Mouse (Mus musculus): ENCODE results near the gene Flywch2. TPM values are rescaled to one million over a fixed set of nuclear protein-coding genes. Genes with fewer than 3 reads are reported as not detected.

Flywch2 gene
- polyA plus RNA-seq, 1 experiment from 2014 or later, result 41.3 TPM

- Histone ChIP-seq H3K4me3 (peak overlapping the region; percentile 54), H3K36me3 (replicated peaks) (no peaks in the 10 kb centered on the region), H3K9me3 (0 out of 2 replicates have a peak, but pooled peaks cover 8% of the 10 kb centered on the region), H3K27me3 (replicated peaks; ENCODE audit: low read depth, poor library complexity, severe bottlenecking) (peaks cover 90% of the 10 kb centered on the region), H3K4me1 (peaks cover 49% of the 10 kb centered on the region), H3K27ac (replicated peaks) (peak overlapping the region; percentile 20)
- DNase-seq (ENCODE audit: low spot score), result no peak
- WGBS, result 3% methylated on average over 14 of the region's 14 CpGs
Observed at GRCm38 (mm10) chr17:23744651-23745050, 41.2 kb downstream of the Flywch2 start.

DNA sequence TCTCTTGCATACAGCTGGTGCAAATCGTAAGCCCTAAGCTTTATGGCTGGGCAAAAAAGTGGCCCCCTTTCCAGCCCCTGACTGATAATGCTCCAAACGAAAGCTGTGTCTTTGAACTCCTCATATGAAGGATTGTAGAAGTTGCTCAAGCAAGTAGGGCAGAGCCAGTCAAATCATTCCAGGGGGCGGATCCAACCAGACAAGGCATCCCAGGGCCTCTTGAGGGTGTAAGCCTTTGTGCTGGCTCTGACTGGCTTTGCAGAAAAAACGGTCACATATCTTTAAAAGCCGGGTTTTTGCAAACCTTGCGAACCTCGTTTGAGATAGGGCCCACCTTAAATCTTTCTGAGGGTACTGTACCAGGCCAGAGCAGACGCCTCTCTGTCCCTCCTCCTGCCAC, 41.8 kb downstream of the Flywch2 start:
- peaks cover 50% of the 10 kb centered on the region for H3K4me1 ChIP-seq
- H3K36me3 ChIP-seq (replicated peaks), result no peaks in the 10 kb centered on the region
- 20% methylated on average over 8 of the region's 8 CpGs for WGBS
- peak overlapping the region; percentile 54 for H3K4me3 ChIP-seq
- H3K27me3 ChIP-seq (replicated peaks; ENCODE audit: low read depth, poor library complexity, severe bottlenecking), result peaks cover 96% of the 10 kb centered on the region
- H3K27ac ChIP-seq (replicated peaks), result no peak overlapping the region
- 0 out of 2 replicates have a peak, but pooled peaks cover 8% of the 10 kb centered on the region for H3K9me3 ChIP-seq
- no peak for DNase-seq (ENCODE audit: low spot score)

DNA sequence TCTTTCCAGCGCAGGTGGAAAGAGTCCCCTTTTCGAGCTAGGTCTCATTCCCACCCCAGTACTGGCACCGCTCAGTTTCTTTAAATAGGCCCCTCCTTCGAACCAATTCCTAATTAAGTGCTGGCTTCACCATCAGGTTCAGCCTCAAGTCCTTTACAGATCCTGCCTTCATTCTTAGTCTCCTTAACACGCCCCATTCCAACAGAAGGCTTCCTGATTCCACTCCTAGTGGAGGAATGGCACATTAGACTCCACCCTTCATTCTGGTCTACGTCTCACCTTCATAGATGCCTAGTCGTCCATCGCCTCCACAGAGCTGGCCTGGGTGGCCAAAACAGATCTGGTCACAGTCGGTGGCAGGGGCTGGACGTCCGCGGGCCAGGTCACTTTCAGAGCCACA, 42.9 kb downstream of the Flywch2 start:
- Histone ChIP-seq H3K27ac (replicated peaks) (no peak overlapping the region), H3K36me3 (replicated peaks) (no peaks in the 10 kb centered on the region), H3K4me1 (peaks cover 56% of the 10 kb centered on the region), H3K4me3 (peak overlapping the region; percentile 35), H3K9me3 (0 out of 2 replicates have a peak, but pooled peaks cover 8% of the 10 kb centered on the region), H3K27me3 (replicated peaks; ENCODE audit: low read depth, poor library complexity, severe bottlenecking) (peaks cover 100% of the 10 kb centered on the region)
- DNase-seq (ENCODE audit: low spot score), result no peak
- WGBS, result 59% methylated on average over 12 of the region's 12 CpGs

GRCm38 (mm10) chr17:23742210-23742793, 43.6 kb downstream of the Flywch2 start:
- Histone ChIP-seq H3K4me1 (peaks cover 61% of the 10 kb centered on the region), H3K27ac (replicated peaks) (no peak overlapping the region), H3K4me3 (peak overlapping the region; percentile 35), H3K36me3 (replicated peaks) (peaks cover 6% of the 10 kb centered on the region), H3K9me3 (0 out of 2 replicates have a peak, but pooled peaks cover 8% of the 10 kb centered on the region), H3K27me3 (replicated peaks; ENCODE audit: low read depth, poor library complexity, severe bottlenecking) (peaks cover 100% of the 10 kb centered on the region)
- WGBS, result 10% methylated on average over 44 of the region's 44 CpGs
- DNase-seq (ENCODE audit: low spot score), result peak; percentile 61

- Histone ChIP-seq H3K9me3 (0 out of 2 replicates have a peak, but pooled peaks cover 8% of the 10 kb centered on the region), H3K36me3 (replicated peaks) (peaks cover 13% of the 10 kb centered on the region), H3K4me3 (peak overlapping the region; percentile 35; the same call in 1 of the 2 replicates), H3K27me3 (replicated peaks; ENCODE audit: low read depth, poor library complexity, severe bottlenecking) (peaks cover 100% of the 10 kb centered on the region), H3K27ac (replicated peaks) (no peak overlapping the region), H3K4me1 (peaks cover 61% of the 10 kb centered on the region)
- 48% methylated on average over 38 of the region's 38 CpGs for WGBS
- DNase-seq (ENCODE audit: low spot score), result no peak
Observed at GRCm38 (mm10) chr17:23741359-23742209, 44.3 kb downstream of the Flywch2 start.

- Histone ChIP-seq H3K36me3 (replicated peaks) (peaks cover 22% of the 10 kb centered on the region), H3K27ac (replicated peaks) (peak within 1 kb of the TSS; percentile 82), H3K4me3 (peak within 1 kb of the TSS; percentile 75), H3K27me3 (replicated peaks; ENCODE audit: low read depth, poor library complexity, severe bottlenecking) (peaks cover 94% of the 10 kb centered on the region), H3K4me1 (peaks cover 53% of the 10 kb centered on the region), H3K9me3 (0 out of 2 replicates have a peak, but pooled peaks cover 6% of the 10 kb centered on the region)
- 9% methylated on average over 13 of the region's 13 CpGs for WGBS
- no peak for DNase-seq (ENCODE audit: low spot score)
Observed at GRCm38 (mm10) chr17:23740598-23741021, 45.3 kb downstream of the Flywch2 start, which contains the start of gene Paqr4. Paqr4 (minus strand) TSS chr17:23740867.

GRCm38 (mm10) chr17:23740136-23740584, 45.7 kb downstream of the Flywch2 start:
- H3K27ac ChIP-seq (replicated peaks), result peak overlapping the region; percentile 82
- H3K4me3 ChIP-seq, result peak overlapping the region; percentile 75
- peaks cover 90% of the 10 kb centered on the region for H3K27me3 ChIP-seq (replicated peaks; ENCODE audit: low read depth, poor library complexity, severe bottlenecking)
- WGBS, result under 1% methylated on average over 46 of the region's 46 CpGs
- 0 out of 2 replicates have a peak, but pooled peaks cover 6% of the 10 kb centered on the region for H3K9me3 ChIP-seq
- peak; percentile 91 for DNase-seq (ENCODE audit: low spot score)
- H3K36me3 ChIP-seq (replicated peaks), result peaks cover 27% of the 10 kb centered on the region
- H3K4me1 ChIP-seq, result peaks cover 48% of the 10 kb centered on the region

- Histone ChIP-seq H3K27ac (replicated peaks) (peak overlapping the region; percentile 82), H3K36me3 (replicated peaks) (peaks cover 34% of the 10 kb centered on the region), H3K4me3 (peak overlapping the region; percentile 75), H3K27me3 (replicated peaks; ENCODE audit: low read depth, poor library complexity, severe bottlenecking) (peaks cover 83% of the 10 kb centered on the region), H3K4me1 (peaks cover 42% of the 10 kb centered on the region), H3K9me3 (0 out of 2 replicates have a peak, but pooled peaks cover 6% of the 10 kb centered on the region)
- peak; percentile 58 for DNase-seq (ENCODE audit: low spot score)
- WGBS, result 1% methylated on average over 48 of the region's 48 CpGs
Observed at GRCm38 (mm10) chr17:23739202-23740135, 46.4 kb downstream of the Flywch2 start.

DNA sequence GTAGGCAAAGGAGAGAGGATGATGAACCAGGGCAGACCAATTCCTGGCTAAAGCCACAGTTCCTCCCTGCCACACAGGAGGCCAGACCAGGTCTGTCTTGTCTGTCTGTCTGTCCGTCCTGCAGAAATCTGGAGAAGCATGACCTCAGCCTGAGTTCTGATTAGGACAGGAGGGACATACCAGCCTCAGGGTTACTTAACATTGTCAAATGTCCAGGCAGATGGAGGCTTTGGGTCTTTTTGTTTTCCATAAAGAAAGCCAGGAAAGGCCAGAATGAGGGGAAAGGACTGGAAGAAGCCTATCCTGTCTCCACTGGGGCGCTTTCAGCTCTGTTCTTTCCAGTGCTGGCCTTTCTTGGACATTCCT, 47.1 kb downstream of the Flywch2 start:
- 21% methylated on average over 2 of the region's 2 CpGs for WGBS
- Histone ChIP-seq H3K9me3 (0 out of 2 replicates have a peak, but pooled peaks cover 6% of the 10 kb centered on the region), H3K4me3 (peak overlapping the region; percentile 75), H3K27ac (replicated peaks) (no peak overlapping the region), H3K4me1 (peaks cover 39% of the 10 kb centered on the region), H3K27me3 (replicated peaks; ENCODE audit: low read depth, poor library complexity, severe bottlenecking) (peaks cover 76% of the 10 kb centered on the region), H3K36me3 (replicated peaks) (peaks cover 40% of the 10 kb centered on the region)
- no peak for DNase-seq (ENCODE audit: low spot score)

GRCm38 (mm10) chr17:23737493-23738445, 48.1 kb downstream of the Flywch2 start:
- Histone ChIP-seq H3K36me3 (replicated peaks) (peaks cover 50% of the 10 kb centered on the region), H3K4me1 (peaks cover 38% of the 10 kb centered on the region), H3K9me3 (0 out of 2 replicates have a peak, but pooled peaks cover 6% of the 10 kb centered on the region), H3K27me3 (replicated peaks; ENCODE audit: low read depth, poor library complexity, severe bottlenecking) (peaks cover 66% of the 10 kb centered on the region), H3K27ac (replicated peaks) (no peak overlapping the region), H3K4me3 (0 out of 2 replicates have a peak overlapping the region, but pooled peaks have one; percentile 13)
- 58% methylated on average over 15 of the region's 15 CpGs for WGBS
- no peak for DNase-seq (ENCODE audit: low spot score)

GRCm38 (mm10) chr17:23734341-23734740, 51.5 kb downstream of the Flywch2 start:
- peaks cover 54% of the 10 kb centered on the region for H3K36me3 ChIP-seq (replicated peaks)
- peaks cover 31% of the 10 kb centered on the region for H3K27me3 ChIP-seq (replicated peaks; ENCODE audit: low read depth, poor library complexity, severe bottlenecking)
- H3K4me3 ChIP-seq, result no peak overlapping the region
- H3K27ac ChIP-seq (replicated peaks), result no peak overlapping the region
- WGBS, result 85% methylated on average over 1 of the region's 1 CpGs
- DNase-seq (ENCODE audit: low spot score), result no peak
- H3K4me1 ChIP-seq, result peaks cover 19% of the 10 kb centered on the region
- H3K9me3 ChIP-seq, result no peaks in the 10 kb centered on the region
